Mouse (Mus musculus): ENCODE measurements around the gene Tmem108. TPM values are rescaled to one million over a fixed set of nuclear protein-coding genes. Genes with fewer than 3 reads are reported as not detected.

The Tmem108 gene
- polyA plus RNA-seq, 1 experiment from 2014 or later = 1.2 TPM

DNA sequence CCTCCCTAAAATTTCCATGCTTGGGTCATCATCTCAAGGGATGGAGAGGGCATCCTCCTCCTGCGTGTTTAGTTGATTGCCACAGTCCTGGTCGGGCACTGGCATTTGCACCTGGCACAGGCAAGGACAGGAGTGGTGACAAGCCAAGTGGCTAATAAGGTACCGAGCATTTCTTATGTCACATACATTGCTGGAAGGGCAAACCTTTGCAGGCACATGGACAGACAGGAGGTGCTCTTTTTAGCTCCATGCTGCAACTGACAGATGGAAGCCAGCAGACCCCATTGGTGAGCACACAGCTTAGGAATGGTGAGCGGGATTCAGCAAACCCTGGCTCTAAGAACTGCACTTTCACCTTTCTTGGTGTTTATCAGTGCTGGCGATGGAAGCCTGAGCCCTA lies 256.6 kb downstream of the Tmem108 start:
- Histone ChIP-seq H3K9ac (replicated peaks) (no peak overlapping the region), H3K4me1 (ENCODE audit: insufficient read depth) (peaks cover 17% of the 10 kb centered on the region; the same call in 1 of the 2 replicates), H3K27me3 (ENCODE audit: insufficient read depth, low read length) (no peaks in the 10 kb centered on the region), H3K4me2 (ENCODE audit: low read depth, low read length) (no peak overlapping the region), H3K27ac (ENCODE audit: low read depth) (no peak overlapping the region), H3K4me3 (ENCODE audit: low read depth, low read length) (no peak overlapping the region), H3K9me3 (ENCODE audit: low read length) (no peaks in the 10 kb centered on the region), H3K36me3 (replicated peaks; ENCODE audit: insufficient read depth, low read length) (no peaks in the 10 kb centered on the region)
- ATAC-seq = no peak
- DNase-seq = no peak
- TF ChIP-seq EP300 (IDR thresholded peaks at IDR 0.05; ENCODE audit: low read depth) (no peak), CTCF (IDR thresholded peaks at IDR 0.05; ENCODE audit: low read depth) (no peak)
- WGBS (ENCODE audit: insufficient replicate concordance) = 65% methylated on average over 5 of the region's 5 CpGs

DNA sequence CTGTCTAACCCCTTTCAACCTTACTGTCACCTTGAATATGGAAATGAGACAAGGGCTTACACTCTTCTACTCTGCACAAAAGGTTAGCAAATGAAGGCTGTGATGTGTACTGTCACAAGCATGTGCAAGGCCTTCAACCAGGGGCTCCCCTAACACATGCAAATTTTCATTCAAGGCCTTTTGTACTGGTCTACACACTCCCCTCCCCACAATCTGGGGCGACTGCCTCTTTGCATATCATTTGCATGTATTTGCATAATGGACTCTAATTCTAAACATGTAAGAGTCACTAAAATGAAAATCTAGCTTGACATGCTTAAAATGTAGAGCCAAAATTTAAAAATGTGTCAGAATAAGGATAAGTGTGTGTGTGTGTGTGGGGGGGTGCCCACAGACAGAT lies 257.0 kb downstream of the Tmem108 start:
- H3K27me3 ChIP-seq (ENCODE audit: insufficient read depth, low read length) = no peaks in the 10 kb centered on the region
- TF ChIP-seq EP300 (IDR thresholded peaks at IDR 0.05; ENCODE audit: low read depth) = no peak
- TF ChIP-seq CTCF (IDR thresholded peaks at IDR 0.05; ENCODE audit: low read depth) = no peak
- no peak overlapping the region for H3K4me3 ChIP-seq (ENCODE audit: low read depth, low read length)
- no peak for ATAC-seq
- WGBS (ENCODE audit: insufficient replicate concordance) = 81% methylated on average over 1 of the region's 1 CpGs
- H3K27ac ChIP-seq (ENCODE audit: low read depth) = no peak overlapping the region
- H3K36me3 ChIP-seq (replicated peaks; ENCODE audit: insufficient read depth, low read length) = no peaks in the 10 kb centered on the region
- no peak for DNase-seq
- H3K4me2 ChIP-seq (ENCODE audit: low read depth, low read length) = no peak overlapping the region
- no peak overlapping the region for H3K9ac ChIP-seq (replicated peaks)
- H3K9me3 ChIP-seq (ENCODE audit: low read length) = no peaks in the 10 kb centered on the region
- H3K4me1 ChIP-seq (ENCODE audit: insufficient read depth) = peaks cover 17% of the 10 kb centered on the region; the same call in 1 of the 2 replicates

- no peak for DNase-seq
These were observed 257.9 kb downstream of the Tmem108 start for GRCm38 (mm10) chr9:103503586-103504298.

DNA sequence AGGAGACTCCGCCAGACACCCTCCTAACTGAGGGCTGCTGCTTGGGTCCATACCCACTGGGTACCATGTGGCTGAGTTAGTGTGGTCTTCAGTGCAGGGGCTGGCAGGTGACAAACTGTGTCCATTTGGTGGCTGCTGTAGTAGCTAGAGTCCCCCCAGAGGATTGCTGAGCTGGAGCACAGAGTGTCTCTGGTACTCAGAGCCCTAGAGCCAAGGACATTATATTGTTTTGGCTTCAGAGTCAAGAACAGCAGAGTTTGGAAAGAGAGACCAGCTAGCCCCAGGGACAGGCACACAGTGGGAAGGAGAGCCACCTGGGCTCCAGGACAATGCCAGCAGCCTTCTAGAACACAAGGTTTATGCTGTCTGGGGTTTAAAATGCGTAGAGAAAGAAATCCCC lies 259.0 kb downstream of the Tmem108 start:
- Histone ChIP-seq H3K4me3 (ENCODE audit: low read depth, low read length) (no peak overlapping the region), H3K9me3 (ENCODE audit: low read length) (no peaks in the 10 kb centered on the region), H3K4me1 (ENCODE audit: insufficient read depth) (peaks cover 15% of the 10 kb centered on the region; the same call in 1 of the 2 replicates), H3K36me3 (replicated peaks; ENCODE audit: insufficient read depth, low read length) (no peaks in the 10 kb centered on the region), H3K9ac (replicated peaks) (no peak overlapping the region), H3K4me2 (ENCODE audit: low read depth, low read length) (no peak overlapping the region), H3K27ac (ENCODE audit: low read depth) (no peak overlapping the region), H3K27me3 (ENCODE audit: insufficient read depth, low read length) (no peaks in the 10 kb centered on the region)
- WGBS (ENCODE audit: insufficient replicate concordance) = 87% methylated on average over 2 of the region's 2 CpGs
- DNase-seq = no peak
- ATAC-seq = no peak
- TF ChIP-seq CTCF (IDR thresholded peaks at IDR 0.05; ENCODE audit: low read depth) (no peak), EP300 (IDR thresholded peaks at IDR 0.05; ENCODE audit: low read depth) (no peak)

More at GRCm38 (mm10) chr9:103503586-103504298, 257.9 kb downstream of the Tmem108 start:
- no peaks in the 10 kb centered on the region for H3K27me3 ChIP-seq (ENCODE audit: insufficient read depth, low read length)
- no peak overlapping the region for H3K4me3 ChIP-seq (ENCODE audit: low read depth, low read length)
- H3K9ac ChIP-seq (replicated peaks) = no peak overlapping the region
- 75% methylated on average over 3 of the region's 3 CpGs for WGBS (ENCODE audit: insufficient replicate concordance)
- no peaks in the 10 kb centered on the region for H3K9me3 ChIP-seq (ENCODE audit: low read length)
- H3K4me1 ChIP-seq (ENCODE audit: insufficient read depth) = peaks cover 17% of the 10 kb centered on the region; the same call in 1 of the 2 replicates
- H3K27ac ChIP-seq (ENCODE audit: low read depth) = no peak overlapping the region
- no peak for ATAC-seq
- H3K4me2 ChIP-seq (ENCODE audit: low read depth, low read length) = no peak overlapping the region
- H3K36me3 ChIP-seq (replicated peaks; ENCODE audit: insufficient read depth, low read length) = no peaks in the 10 kb centered on the region
- TF ChIP-seq CTCF (IDR thresholded peaks at IDR 0.05; ENCODE audit: low read depth) (no peak), EP300 (IDR thresholded peaks at IDR 0.05; ENCODE audit: low read depth) (no peak)

DNA sequence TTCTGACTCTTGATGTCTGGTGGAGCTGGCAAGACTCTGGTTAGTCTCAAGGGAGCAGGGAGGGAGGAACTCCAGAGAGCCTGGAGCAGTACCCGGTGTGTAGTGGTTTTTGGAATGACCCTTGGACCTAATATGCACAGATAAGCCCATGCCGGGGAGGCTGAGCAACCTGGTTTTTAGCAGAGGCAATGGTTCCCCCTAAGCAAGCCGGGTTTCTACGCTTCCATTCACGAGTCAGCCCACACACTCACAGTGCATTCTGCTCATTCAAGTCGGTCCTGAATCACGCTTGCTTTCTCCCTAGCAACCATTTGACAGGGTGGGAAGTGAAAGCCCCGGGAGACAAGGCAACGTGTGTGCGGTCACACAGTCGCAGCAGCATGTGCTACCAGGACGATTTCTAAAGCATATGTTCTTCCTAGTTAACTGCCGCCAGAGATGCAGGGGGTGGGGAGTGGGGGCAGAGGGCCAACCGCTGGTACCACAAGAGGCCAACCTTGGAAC lies 259.7 kb downstream of the Tmem108 start:
- Histone ChIP-seq H3K9me3 (ENCODE audit: low read length) (no peaks in the 10 kb centered on the region), H3K36me3 (replicated peaks; ENCODE audit: insufficient read depth, low read length) (no peaks in the 10 kb centered on the region), H3K27ac (ENCODE audit: low read depth) (no peak overlapping the region), H3K4me3 (ENCODE audit: low read depth, low read length) (no peak overlapping the region), H3K27me3 (ENCODE audit: insufficient read depth, low read length) (no peaks in the 10 kb centered on the region), H3K4me2 (ENCODE audit: low read depth, low read length) (0 out of 2 replicates have a peak overlapping the region, but pooled peaks have one; percentile 13), H3K9ac (replicated peaks) (no peak overlapping the region), H3K4me1 (ENCODE audit: insufficient read depth) (peaks cover 11% of the 10 kb centered on the region; the same call in 1 of the 2 replicates)
- ATAC-seq = no peak
- 41% methylated on average over 14 of the region's 14 CpGs for WGBS (ENCODE audit: insufficient replicate concordance)
- TF ChIP-seq CTCF (IDR thresholded peaks at IDR 0.05; ENCODE audit: low read depth) = no peak
- TF ChIP-seq EP300 (IDR thresholded peaks at IDR 0.05; ENCODE audit: low read depth) = no peak
- DNase-seq = no peak

GRCm38 (mm10) chr9:103499366-103499765 lies 262.3 kb downstream of the Tmem108 start:
- DNase-seq (no peak), ATAC-seq (no peak)
- H3K4me1 ChIP-seq (ENCODE audit: insufficient read depth) = peaks cover 8% of the 10 kb centered on the region; the same call in 1 of the 2 replicates
- H3K27ac ChIP-seq (ENCODE audit: low read depth) = no peak overlapping the region
- TF ChIP-seq EP300 (IDR thresholded peaks at IDR 0.05; ENCODE audit: low read depth) (no peak), CTCF (IDR thresholded peaks at IDR 0.05; ENCODE audit: low read depth) (no peak)
- no peaks in the 10 kb centered on the region for H3K36me3 ChIP-seq (replicated peaks; ENCODE audit: insufficient read depth, low read length)
- no peaks in the 10 kb centered on the region for H3K27me3 ChIP-seq (ENCODE audit: insufficient read depth, low read length)
- WGBS (ENCODE audit: insufficient replicate concordance) = 72% methylated on average over 18 of the region's 18 CpGs
- H3K9me3 ChIP-seq (ENCODE audit: low read length) = no peaks in the 10 kb centered on the region
- no peak overlapping the region for H3K4me3 ChIP-seq (ENCODE audit: low read depth, low read length)
- H3K4me2 ChIP-seq (ENCODE audit: low read depth, low read length) = no peak overlapping the region
- no peak overlapping the region; the same call in 1 of the 2 replicates for H3K9ac ChIP-seq (replicated peaks)

Measured in liver, postnatal 0 days (tissue).